Mouse (Mus musculus) adipocyte (in vitro differentiated cells): ENCODE measurements around the gene Pcolce.
"Not testable (repeated sequence)": the region's sequence is repeated elsewhere in the genome, so short reads cannot be mapped to it uniquely, and the experiment has no call there.

Source experiments
- DNase-seq: peaks from one replicate; pipeline ENCODE4 v3.0.0-alpha.2; 2016; ENCODE audit warnings: low spot score

Pcolce gene

DNA sequence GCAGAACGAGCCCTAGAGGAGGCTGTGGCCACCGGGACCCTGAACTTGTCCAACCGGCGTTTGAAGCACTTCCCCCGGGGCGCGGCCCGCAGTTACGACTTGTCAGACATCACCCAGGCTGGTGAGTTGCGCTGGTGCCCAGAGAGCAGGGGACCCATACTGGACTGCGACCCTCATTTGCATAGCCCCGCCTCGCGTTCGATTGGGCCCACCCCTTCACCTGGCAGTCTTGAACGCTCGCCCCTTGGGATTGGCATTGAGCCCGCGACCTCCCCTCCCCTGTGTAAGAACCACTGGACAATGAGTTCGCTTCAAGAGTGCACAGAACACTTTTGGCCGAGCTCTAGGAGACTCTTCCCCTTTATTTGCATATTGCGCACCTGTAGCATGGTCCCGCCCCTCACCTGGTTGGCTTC lies 15.7 kb upstream of the Pcolce start:
- DNase-seq: no peak

DNA sequence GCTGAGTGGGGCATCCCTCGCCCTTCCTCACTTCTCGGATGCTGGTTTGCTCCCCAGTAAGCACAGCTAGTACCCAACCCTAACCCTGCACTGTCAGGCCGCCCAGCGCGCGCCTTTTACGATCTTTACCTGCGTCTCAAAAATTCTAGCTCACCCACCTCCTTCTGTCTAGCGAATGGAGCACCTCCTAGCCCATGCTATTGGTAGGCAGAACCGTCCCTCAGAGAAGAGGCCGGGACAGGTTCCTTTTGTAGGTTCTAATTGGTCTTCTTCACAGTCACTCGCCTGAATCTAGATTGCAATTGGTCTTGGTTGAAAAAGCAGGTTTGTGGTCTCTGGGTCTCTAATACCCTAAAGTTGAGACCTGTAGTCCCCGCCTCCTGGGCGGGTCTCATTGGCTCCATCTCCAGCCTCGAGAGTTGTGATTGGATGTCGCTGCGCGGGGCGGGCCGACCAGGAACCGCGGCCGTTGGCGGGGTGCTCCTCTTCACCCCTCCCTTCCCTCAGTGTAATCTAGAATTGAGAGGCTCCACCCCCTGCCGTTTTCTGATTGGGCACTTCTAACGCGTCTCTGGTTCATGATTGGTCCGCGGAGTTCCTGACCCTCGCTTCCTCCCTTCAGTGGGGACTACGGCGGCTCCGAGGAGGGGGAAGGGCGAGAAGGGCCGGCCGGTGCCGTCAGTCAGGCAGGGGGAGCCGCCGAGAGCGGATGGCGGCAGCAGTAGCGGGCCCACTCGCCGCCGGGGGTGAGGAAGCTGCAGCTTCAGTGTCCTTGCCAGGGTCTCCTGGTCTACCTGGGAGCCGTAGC lies 15.1 kb upstream of the Pcolce start, which contains the start of the genes Fbxo24, Lrch4 and Gm20605:
Gene Fbxo24, minus strand, starts transcription at position 505 of the 808 bp plus-strand sequence.
Gene Lrch4, plus strand, starts transcription at position 624 of the 808 bp plus-strand sequence.
Gene Gm20605, plus strand, starts transcription at position 678 of the 808 bp plus-strand sequence.
- DNase-seq: peak; percentile 100

DNA sequence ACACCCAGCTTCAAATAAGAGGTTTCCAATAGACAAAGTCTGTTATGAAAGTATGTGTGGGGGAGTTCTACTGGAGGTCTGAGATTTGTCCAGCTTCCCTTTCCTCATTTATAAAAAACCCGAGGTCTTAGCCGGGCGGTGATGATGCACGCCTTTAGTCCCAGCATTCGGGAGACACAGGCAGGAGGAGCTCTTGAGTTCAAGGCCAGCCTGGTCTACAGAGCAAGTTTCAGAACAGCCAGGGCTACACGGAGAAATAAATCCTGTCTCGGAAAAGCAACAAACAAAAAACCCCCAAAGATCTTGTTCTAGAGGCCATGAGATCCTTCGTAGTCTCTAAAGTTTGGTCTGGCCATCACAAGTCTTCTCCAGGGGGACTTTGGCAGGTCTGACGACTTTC lies 14.4 kb upstream of the Pcolce start:
- DNase-seq: peak; percentile 57

DNA sequence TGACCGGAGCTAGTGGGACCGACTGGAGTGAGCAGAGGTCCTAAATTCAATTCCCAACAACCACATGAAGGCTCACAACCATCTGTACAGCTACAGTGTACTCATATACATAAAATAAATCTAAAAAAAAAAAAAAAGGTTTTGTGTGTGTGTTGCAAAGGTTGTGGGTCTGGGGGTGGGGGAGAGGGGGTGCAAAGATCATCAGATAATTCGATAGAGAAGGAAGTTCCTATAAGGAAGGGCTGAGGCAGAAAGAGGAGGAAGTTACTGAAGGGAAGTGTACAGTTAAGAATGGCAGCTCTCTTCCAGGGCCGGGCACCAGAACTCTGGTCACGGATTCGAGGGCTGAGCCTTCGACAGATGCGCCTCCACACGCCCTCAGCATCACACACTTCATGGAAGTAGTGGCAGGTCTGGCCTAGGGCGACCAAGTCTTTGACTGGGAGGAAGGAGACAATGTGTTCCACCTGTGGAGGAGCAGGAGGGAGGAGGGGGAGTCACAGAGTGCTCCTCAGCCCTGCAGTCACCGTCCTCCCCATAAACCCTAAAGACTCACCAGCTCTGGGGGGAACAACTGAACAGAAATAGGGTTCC lies 10.4 kb upstream of the Pcolce start:
- no peak for DNase-seq

DNA sequence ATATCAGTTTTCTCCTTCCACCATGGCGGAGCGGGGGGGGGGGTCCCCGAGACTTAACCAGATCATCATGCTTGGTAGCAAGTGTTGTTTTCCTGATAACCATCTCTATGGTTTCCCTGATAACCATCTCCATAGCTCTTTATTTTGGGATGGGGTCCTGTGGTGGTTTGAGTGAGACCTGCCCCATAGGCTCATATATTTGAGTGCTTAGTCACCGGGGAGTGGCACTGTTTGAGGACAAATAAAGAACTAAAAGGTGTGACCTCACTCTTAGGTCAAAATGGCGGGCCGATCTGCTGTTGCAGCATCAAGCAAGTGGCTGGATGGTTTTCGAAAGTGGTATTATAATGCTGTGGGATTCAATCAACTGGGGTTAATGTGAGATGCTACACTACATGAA lies 1.8 kb upstream of the Pcolce start:
- DNase-seq: no peak

DNA sequence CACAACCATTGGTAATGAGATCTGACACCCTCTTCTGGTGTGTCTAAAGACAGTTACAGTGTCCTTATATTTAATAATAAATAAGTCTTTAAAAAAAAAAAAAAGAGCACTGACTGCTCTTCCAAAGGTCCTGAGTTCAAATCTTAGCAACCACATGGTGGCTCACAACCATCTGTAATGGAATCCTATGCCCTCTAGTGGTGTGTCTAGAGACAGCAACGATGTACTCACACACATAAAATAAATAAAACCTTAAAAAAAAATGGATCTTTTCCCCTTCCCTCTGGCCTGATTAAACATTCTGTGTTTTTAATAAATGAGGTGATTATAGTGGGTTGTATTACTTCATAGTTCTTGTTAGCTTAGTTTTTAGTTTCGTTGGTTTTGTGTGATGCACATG lies 1.3 kb upstream of the Pcolce start:
- DNase-seq: not testable (repeated sequence)

DNA sequence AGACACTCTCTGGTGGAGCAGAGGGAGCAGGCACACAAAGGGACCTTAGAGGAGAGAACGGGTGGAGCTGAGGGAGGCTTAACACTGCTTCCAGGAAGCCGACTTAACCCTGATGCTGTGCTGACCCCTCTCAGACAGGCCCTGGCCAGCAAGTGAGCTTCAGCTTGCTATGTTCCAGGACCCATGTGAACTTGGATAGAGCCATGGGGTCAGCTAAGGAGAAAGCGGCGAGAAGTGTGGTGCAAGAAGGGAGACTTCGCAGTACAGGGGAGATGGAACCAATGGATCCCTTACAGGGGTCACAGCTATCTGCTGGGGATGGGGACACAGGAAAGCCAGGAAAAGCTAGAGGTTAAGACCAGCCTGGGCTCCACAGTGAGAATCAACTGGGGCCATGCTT lies 508 bp downstream of the Pcolce start:
- no peak for DNase-seq

DNA sequence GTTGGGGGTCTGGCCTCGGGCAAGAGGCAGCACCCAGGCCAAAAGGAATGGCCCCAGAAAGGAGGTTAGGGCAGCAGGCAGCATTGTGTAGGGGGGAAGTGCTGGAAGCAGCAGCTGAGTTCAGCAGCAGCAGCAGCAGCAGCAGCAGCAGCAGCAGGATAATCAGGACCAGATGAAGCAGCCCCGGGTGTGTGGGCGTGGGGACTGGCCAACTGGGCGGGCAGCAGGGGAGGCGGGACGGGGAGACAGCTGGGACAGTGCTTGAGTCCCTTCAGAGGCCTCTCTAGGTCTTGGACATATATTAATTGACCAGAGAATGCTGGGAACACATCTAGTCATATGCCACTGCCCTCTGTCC lies 2.4 kb downstream of the Pcolce start:
- DNase-seq: peak; percentile 86

DNA sequence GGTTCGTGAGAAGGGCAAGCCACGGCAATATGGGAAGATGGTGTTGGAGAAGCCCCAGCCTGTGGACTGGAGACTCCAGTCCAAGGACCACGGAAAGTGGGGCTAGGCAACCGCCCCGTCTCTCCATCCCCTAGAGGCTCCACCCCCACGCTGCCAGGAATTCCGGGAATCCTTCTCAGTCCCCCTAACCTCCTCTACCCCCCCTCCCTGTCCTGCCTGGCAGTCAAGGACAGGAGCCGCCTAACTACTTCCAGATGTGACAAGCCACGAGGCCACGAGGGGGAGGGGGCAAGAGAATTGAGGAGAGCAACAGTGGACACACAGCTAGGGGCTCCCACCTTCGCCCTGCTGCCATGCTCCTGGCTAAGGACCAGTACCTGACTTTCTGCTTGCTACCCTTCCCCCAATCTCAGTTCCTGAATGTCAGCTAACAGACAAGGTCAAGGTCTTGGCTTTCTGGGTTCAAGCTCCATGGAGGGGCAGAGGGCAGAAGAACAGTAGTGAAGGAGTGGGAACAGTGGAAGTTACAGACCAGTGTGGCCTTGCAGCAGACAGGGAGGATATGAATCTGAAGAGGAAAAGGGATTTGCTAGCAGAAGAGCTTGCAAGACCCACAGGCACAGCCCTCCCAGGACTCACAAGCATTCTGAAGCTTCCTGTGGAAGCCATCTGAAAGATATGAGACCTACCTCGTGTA lies 2.9 kb downstream of the Pcolce start:
- peak; percentile 86 for DNase-seq

DNA sequence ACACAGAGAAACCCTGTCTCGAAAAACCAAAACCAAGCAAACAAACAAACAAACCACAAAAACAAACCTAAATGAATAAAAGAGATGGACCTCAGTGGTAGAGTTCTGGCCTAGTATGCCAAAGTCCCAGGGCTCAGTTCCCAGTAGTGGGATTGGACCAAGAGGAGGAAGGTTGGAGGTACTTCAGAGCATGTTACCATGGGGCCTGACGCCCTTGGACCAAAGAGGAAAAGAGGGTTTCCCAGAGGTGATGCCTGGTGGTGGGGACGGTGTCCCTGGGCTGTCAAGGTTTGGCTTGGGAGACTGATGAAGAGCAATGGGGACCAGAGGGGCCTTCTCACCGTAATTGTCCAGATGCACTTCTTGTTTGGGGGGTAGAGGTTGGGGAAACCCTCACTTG lies 3.5 kb downstream of the Pcolce start:
- DNase-seq: peak; percentile 57

DNA sequence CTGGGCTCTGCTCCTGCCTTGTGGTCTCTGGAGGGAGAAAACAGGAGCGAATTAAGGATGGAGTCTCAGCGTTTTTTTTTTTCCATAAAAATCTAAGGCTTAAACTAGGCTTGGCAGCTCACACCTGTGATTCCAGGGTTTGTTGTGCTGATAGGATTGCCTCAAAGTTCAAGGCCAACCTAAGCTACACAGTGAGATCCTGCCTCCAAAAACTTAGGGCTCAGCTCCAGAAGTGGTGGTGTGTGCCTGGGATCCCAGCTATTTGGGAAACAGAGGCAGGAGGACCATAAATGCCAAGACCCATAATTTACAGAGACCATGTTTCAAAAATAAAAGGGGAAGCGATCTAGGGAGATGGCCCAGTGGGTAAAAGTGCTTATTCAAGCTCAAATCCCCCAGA lies 4.3 kb downstream of the Pcolce start:
- DNase-seq: no peak

DNA sequence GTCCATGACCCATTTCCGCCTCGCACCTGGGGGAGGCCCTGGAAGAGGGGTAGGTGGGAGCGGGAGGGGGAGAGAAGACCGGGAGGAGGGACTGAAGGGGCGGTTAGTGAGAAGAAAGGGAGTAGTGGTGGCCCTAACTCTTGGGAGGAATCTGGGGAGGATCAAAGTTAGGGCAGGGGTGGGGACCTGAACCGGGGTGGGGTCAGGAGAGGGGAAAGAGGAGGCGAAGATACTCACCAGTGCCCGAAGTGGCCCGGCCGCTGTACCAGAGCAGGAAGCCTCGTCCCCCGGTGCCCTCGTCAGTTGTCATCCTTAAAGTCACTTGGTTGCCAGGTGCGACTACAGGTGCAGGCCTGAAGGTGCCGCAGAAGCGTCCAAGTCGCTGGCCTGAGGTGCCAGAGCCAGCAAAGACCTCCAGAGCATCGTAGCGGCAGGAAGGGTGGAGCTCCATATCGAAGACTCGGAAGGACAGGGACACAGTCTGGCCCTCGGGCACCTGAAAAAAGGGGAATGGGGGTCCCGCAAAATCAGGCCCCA lies 4.9 kb downstream of the Pcolce start:
- DNase-seq: no peak

DNA sequence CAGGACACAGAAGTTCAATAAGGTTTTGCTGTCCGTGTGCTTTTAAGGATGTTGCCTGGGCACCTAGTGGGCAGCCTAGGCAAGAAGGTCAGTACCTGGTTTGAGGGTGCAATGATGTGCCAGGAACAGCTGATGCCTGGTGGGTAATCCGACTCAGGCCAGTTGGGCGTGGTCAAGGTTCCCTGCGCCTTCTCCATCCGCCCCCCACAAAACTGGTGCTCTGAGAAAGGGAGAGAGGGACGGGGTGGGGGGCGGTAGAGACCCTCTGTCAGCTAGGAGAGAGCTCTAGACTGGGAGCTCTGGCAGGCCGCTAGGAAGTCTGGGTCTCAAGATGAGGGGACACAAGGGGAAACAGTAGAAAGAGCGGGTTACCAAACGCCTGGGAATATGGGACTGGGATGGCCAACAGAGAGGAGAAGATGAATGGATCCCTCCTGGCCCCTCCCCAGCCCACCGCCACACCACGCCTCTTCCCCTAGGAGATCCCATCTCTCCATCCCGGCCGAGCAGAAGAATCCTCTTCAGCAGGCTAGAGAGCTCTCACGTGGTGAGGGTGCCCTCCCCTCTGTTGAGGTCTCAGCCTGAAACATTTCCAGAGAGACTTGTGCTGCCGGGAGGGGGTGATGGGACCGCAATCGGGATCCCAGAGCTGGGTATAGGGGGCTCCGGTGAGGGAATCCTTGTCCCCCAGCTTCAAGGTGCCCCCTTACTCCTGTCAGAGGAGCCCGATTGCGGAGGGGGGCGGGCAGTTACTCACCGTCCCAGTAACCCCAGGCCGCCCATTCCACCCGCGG lies 5.5 kb downstream of the Pcolce start:
- DNase-seq: no peak

DNA sequence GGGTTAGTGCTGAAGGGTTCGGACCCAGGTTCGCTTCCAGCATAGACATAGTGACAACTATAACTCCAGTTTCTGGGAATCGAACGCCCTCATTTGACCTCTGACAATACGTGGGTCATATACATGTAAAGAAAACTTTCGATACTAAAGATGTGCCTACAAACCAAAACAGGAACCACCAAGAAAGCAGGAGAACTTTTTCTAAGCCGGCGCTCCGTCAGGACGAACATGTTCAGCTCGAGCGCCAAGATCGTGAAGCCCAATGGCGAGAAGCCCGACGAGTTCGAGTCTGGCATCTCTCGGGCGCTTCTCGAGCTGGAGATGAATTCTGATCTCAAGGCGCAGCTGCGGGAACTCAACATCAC lies 12.2 kb downstream of the Pcolce start:
- no peak for DNase-seq

DNA sequence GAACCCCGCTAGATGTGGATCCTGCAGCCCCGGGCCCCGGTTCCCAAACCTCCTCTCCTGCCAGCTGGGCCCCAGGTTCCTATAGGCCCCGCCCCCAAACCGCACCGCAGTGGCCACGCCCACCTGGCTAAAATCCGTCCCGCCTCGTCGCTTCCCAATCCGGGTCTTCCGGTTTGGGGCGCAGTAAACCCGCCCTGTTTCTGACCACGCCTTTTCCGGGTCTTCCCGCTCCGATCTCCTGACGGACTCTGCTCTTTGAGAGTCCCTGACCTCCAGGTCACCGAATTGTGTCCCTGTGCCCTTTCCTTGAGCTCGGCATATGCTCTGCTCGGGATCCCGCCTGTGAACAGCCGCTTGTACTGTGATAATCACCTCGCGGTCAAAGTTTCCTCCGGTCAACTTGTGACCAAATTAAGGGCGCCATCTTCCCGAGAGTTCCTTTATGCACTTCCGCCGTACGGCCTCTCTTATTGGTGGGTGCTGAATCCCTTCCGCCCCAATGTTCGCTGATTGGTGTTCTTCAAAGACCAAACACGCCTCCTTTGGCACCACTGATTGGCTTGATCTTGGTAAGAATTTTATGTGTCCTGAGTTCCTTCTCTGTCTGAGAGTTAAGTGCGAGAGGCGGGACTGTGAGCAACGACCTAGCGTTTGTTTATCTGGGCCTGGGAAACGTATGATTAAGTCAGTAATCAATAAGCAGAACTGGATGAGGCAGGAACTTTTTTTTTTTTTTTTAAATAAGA lies 12.8 kb downstream of the Pcolce start, which contains the start of gene Mospd3:
Gene Mospd3, minus strand, starts transcription at position 440 of the 746 bp plus-strand sequence.
- DNase-seq: peak; percentile 100

DNA sequence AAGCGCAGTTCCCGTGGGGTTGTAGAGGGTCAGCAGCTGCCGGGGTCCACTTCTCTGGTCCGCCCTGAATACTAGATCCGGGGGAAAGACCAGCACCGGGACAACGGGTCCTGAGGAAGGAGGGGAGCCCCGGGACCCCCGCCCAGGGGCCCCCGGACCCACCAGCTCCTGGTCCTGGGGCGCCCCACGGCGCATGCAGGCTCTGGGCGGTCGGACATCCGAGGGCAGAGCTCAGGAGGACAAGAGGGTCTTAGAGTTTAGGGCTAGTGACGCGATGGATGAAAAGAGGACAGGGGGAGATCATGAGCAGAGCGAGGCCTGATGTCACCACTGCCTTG lies 13.3 kb downstream of the Pcolce start:
- no peak for DNase-seq

DNA sequence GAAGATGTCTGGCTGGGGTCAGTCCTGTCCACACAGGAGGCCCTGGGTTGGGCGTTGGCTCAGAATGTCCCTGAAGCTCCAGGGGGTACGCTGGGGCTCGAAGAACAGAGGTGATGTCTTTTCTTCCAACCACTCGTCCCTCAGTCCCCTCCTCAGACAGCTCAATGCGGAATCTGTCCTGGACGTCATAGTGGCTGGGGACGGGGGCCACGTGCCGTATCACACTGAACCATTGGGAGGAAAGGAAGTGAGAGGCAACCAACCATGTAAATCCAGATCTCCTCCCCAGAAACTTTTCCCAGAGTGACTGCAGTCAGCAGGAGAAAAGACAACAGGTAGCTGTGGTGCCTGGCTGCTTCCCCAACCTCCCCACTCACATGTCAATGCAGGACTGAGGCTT lies 14.0 kb downstream of the Pcolce start:
- DNase-seq: no peak

DNA sequence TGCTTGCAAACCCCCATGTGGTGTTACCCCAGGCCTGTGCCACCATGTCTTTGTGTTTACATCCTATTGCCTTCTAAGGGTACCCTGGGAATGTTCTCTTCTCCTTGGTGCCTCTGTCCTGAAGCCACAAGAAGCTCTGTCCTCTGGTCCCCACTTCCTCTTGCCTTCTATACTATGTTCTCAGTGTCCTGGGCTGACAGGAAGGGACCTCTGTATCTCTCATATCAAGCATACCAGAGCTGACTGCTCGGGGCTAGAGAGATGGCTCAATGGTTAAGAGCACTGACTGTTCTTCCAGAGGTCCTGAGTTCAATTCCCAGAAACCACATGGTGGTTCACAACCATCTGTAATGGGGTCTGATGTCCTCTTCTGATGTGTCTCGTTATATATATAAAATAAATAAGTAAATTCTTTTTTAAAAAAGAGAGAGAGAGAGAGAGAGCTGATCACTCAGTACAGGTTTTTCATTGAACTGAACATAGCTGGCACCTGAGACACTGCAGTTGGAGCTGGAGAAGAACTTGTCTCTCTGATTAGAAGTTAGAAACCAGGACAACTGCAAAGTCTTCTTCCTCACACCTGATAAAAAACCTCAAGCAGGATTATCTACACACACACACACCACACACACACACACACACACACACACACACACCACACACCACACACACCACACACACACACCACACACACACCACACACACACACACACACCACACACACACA lies 15.3 kb downstream of the Pcolce start:
- no peak for DNase-seq

DNA sequence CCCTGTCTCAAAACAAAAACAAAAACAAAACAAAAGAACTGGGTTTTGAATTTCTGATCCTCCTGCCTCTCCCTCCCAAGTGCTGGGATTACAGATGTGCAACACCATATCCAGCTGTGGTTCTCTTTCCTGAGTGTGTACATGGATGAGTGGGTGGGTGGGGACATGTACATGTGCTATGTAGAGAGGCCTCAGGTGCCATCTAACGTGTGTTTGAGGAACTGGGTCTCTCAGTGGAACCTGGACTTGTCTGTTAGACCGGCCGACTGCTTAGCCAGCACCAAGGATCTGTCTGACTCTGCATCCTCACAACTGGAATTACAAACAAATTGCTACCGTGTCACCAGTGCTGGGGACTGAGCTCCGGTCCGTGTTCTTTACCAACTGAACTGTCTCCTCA lies 16.0 kb downstream of the Pcolce start:
- no peak for DNase-seq

DNA sequence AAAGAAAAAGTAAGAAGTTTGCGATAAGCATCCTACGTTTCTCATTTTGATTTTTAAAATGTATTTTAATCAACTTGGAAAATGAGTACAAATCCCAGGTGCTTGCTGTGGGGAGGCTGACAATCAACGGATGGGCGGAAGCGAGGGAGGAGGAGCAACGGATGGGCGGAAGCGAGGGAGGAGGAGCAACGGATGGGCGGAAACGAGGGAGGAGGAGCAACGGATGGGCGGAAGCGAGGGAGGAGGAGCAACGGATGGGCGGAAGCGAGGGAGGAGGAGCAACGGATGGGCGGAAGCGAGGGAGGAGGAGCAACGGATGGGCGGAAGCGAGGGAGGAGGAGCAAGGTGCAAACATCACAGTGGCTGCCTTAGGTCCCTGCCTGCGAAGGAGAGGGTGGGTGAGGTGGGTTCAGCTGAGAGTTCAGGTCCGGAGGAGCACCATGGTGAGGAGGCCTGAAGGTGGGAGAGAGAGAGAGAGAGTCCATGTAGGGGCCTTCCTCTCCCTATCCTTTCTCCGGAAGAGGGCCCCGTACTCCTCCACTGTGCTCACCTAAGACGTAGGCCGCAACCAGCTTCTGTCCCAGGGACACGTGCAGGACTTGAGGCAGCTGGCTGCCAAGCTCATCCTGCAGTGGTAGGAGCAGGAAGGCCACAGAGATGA lies 16.9 kb downstream of the Pcolce start:
- no peak for DNase-seq
